Mouse (Mus musculus): ENCODE measurements around the gene Ccnyl1. TPM values are rescaled to one million over a fixed set of nuclear protein-coding genes. Genes with fewer than 3 reads are reported as not detected.
"Not testable (repeated sequence)": the region's sequence is repeated elsewhere in the genome, so short reads cannot be mapped to it uniquely, and the experiment has no call there.

Gene Ccnyl1
- polyA plus RNA-seq (2015; fragmentation: Nextera tagmentation; extraction: Ambion mirVana) = 3.5 and 4.0 TPM in 2 replicates

GRCm38 (mm10) chr1:64690213-64691013 lies at the start of gene Ccnyl1:
Gene Ccnyl1 (plus strand): TSS chr1:64690455.
- Histone ChIP-seq H3K36me3 (ENCODE audit: control insufficient read depth, insufficient read depth, low read length) (no peaks in the 10 kb centered on the region), H3K9me3 (replicated peaks; ENCODE audit: control insufficient read depth, low read length) (no peaks in the 10 kb centered on the region), H3K4me1 (ENCODE audit: control insufficient read depth, insufficient read depth, low read length) (peaks cover 11% of the 10 kb centered on the region; the same call in 1 of the 2 replicates), H3K9ac (ENCODE audit: low read length) (peak within 1 kb of the TSS; percentile 83), H3K4me3 (replicated peaks; ENCODE audit: low read length) (peak within 1 kb of the TSS; percentile 92), H3K27ac (ENCODE audit: low read length) (peak within 1 kb of the TSS; percentile 60), H3K4me2 (ENCODE audit: low read depth, low read length) (peak within 1 kb of the TSS; percentile 87), H3K27me3 (ENCODE audit: control insufficient read depth, insufficient read depth, low read length) (no peaks in the 10 kb centered on the region)
- WGBS = under 1% methylated on average over 62 of the region's 71 CpGs
- ATAC-seq (ENCODE audit: insufficient read depth, low FRiP score) = peak; percentile 99

- H3K27me3 ChIP-seq (ENCODE audit: control insufficient read depth, insufficient read depth, low read length) = no peaks in the 10 kb centered on the region
- no peak for ATAC-seq (ENCODE audit: insufficient read depth, low FRiP score)
- H3K36me3 ChIP-seq (ENCODE audit: control insufficient read depth, insufficient read depth, low read length) = no peaks in the 10 kb centered on the region
- no peak overlapping the region for H3K9ac ChIP-seq (ENCODE audit: low read length)
- H3K4me1 ChIP-seq (ENCODE audit: control insufficient read depth, insufficient read depth, low read length) = no peaks in the 10 kb centered on the region
- H3K9me3 ChIP-seq (replicated peaks; ENCODE audit: control insufficient read depth, low read length) = no peaks in the 10 kb centered on the region
- H3K27ac ChIP-seq (ENCODE audit: low read length) = no peak overlapping the region
- no peak overlapping the region for H3K4me3 ChIP-seq (replicated peaks; ENCODE audit: low read length)
- 90% methylated on average over 6 of the region's 6 CpGs for WGBS
- H3K4me2 ChIP-seq (ENCODE audit: low read depth, low read length) = no peak overlapping the region
Measured at GRCm38 (mm10) chr1:64641069-64641468, 49.2 kb upstream of the Ccnyl1 start.

GRCm38 (mm10) chr1:64642541-64642940 lies 47.7 kb upstream of the Ccnyl1 start:
- WGBS = 96% methylated on average over 8 of the region's 8 CpGs
- not testable (repeated sequence) for H3K27me3 ChIP-seq (ENCODE audit: control insufficient read depth, insufficient read depth, low read length); ATAC-seq (ENCODE audit: insufficient read depth, low FRiP score); H3K27ac ChIP-seq (ENCODE audit: low read length); H3K4me2 ChIP-seq (ENCODE audit: low read depth, low read length); H3K4me1 ChIP-seq (ENCODE audit: control insufficient read depth, insufficient read depth, low read length); H3K4me3 ChIP-seq (replicated peaks; ENCODE audit: low read length); H3K9me3 ChIP-seq (replicated peaks; ENCODE audit: control insufficient read depth, low read length); H3K36me3 ChIP-seq (ENCODE audit: control insufficient read depth, insufficient read depth, low read length); H3K9ac ChIP-seq (ENCODE audit: low read length)

GRCm38 (mm10) chr1:64644513-64644912 lies 45.7 kb upstream of the Ccnyl1 start:
- H3K4me2 ChIP-seq (ENCODE audit: low read depth, low read length) = no peak overlapping the region
- H3K27ac ChIP-seq (ENCODE audit: low read length) = no peak overlapping the region
- H3K36me3 ChIP-seq (ENCODE audit: control insufficient read depth, insufficient read depth, low read length) = no peaks in the 10 kb centered on the region
- no peaks in the 10 kb centered on the region for H3K9me3 ChIP-seq (replicated peaks; ENCODE audit: control insufficient read depth, low read length)
- 86% methylated on average over 3 of the region's 3 CpGs for WGBS
- H3K27me3 ChIP-seq (ENCODE audit: control insufficient read depth, insufficient read depth, low read length) = no peaks in the 10 kb centered on the region
- no peak overlapping the region for H3K4me3 ChIP-seq (replicated peaks; ENCODE audit: low read length)
- H3K4me1 ChIP-seq (ENCODE audit: control insufficient read depth, insufficient read depth, low read length) = peaks cover 1% of the 10 kb centered on the region; the same call in 1 of the 2 replicates
- ATAC-seq (ENCODE audit: insufficient read depth, low FRiP score) = no peak
- no peak overlapping the region for H3K9ac ChIP-seq (ENCODE audit: low read length)

- no peaks in the 10 kb centered on the region for H3K27me3 ChIP-seq (ENCODE audit: control insufficient read depth, insufficient read depth, low read length)
- no peak overlapping the region for H3K4me3 ChIP-seq (replicated peaks; ENCODE audit: low read length)
- H3K27ac ChIP-seq (ENCODE audit: low read length) = no peak overlapping the region
- no peaks in the 10 kb centered on the region for H3K9me3 ChIP-seq (replicated peaks; ENCODE audit: control insufficient read depth, low read length)
- H3K4me1 ChIP-seq (ENCODE audit: control insufficient read depth, insufficient read depth, low read length) = peaks cover 2% of the 10 kb centered on the region; the same call in 1 of the 2 replicates
- H3K4me2 ChIP-seq (ENCODE audit: low read depth, low read length) = no peak overlapping the region
- no peak for ATAC-seq (ENCODE audit: insufficient read depth, low FRiP score)
- WGBS = 56% methylated on average over 11 of the region's 11 CpGs
- H3K36me3 ChIP-seq (ENCODE audit: control insufficient read depth, insufficient read depth, low read length) = no peaks in the 10 kb centered on the region
- no peak overlapping the region for H3K9ac ChIP-seq (ENCODE audit: low read length)
Measured at GRCm38 (mm10) chr1:64649362-64650124, 40.7 kb upstream of the Ccnyl1 start.

GRCm38 (mm10) chr1:64653701-64654100 lies 36.6 kb upstream of the Ccnyl1 start:
- Histone ChIP-seq H3K27me3 (ENCODE audit: control insufficient read depth, insufficient read depth, low read length) (no peaks in the 10 kb centered on the region), H3K9me3 (replicated peaks; ENCODE audit: control insufficient read depth, low read length) (no peaks in the 10 kb centered on the region), H3K9ac (ENCODE audit: low read length) (no peak overlapping the region), H3K4me1 (ENCODE audit: control insufficient read depth, insufficient read depth, low read length) (peaks cover 2% of the 10 kb centered on the region; the same call in 1 of the 2 replicates), H3K36me3 (ENCODE audit: control insufficient read depth, insufficient read depth, low read length) (no peaks in the 10 kb centered on the region), H3K27ac (ENCODE audit: low read length) (no peak overlapping the region), H3K4me3 (replicated peaks; ENCODE audit: low read length) (no peak overlapping the region), H3K4me2 (ENCODE audit: low read depth, low read length) (no peak overlapping the region)
- 92% methylated on average over 6 of the region's 6 CpGs for WGBS
- no peak for ATAC-seq (ENCODE audit: insufficient read depth, low FRiP score)

- H3K9me3 ChIP-seq (replicated peaks; ENCODE audit: control insufficient read depth, low read length) = no peaks in the 10 kb centered on the region
- no peaks in the 10 kb centered on the region for H3K27me3 ChIP-seq (ENCODE audit: control insufficient read depth, insufficient read depth, low read length)
- H3K4me3 ChIP-seq (replicated peaks; ENCODE audit: low read length) = no peak overlapping the region
- 18% methylated on average over 1 of the region's 1 CpGs for WGBS
- no peak for ATAC-seq (ENCODE audit: insufficient read depth, low FRiP score)
- no peak overlapping the region for H3K27ac ChIP-seq (ENCODE audit: low read length)
- no peaks in the 10 kb centered on the region for H3K36me3 ChIP-seq (ENCODE audit: control insufficient read depth, insufficient read depth, low read length)
- H3K9ac ChIP-seq (ENCODE audit: low read length) = no peak overlapping the region
- H3K4me1 ChIP-seq (ENCODE audit: control insufficient read depth, insufficient read depth, low read length) = no peaks in the 10 kb centered on the region
- no peak overlapping the region for H3K4me2 ChIP-seq (ENCODE audit: low read depth, low read length)
Measured at GRCm38 (mm10) chr1:64655415-64655814, 34.8 kb upstream of the Ccnyl1 start.

GRCm38 (mm10) chr1:64656423-64657129 lies 33.7 kb upstream of the Ccnyl1 start:
- no peak overlapping the region for H3K27ac ChIP-seq (ENCODE audit: low read length)
- WGBS = 79% methylated on average over 3 of the region's 3 CpGs
- no peak for ATAC-seq (ENCODE audit: insufficient read depth, low FRiP score)
- no peaks in the 10 kb centered on the region for H3K36me3 ChIP-seq (ENCODE audit: control insufficient read depth, insufficient read depth, low read length)
- H3K4me3 ChIP-seq (replicated peaks; ENCODE audit: low read length) = no peak overlapping the region
- H3K4me2 ChIP-seq (ENCODE audit: low read depth, low read length) = no peak overlapping the region
- H3K4me1 ChIP-seq (ENCODE audit: control insufficient read depth, insufficient read depth, low read length) = no peaks in the 10 kb centered on the region
- H3K9me3 ChIP-seq (replicated peaks; ENCODE audit: control insufficient read depth, low read length) = no peaks in the 10 kb centered on the region
- no peak overlapping the region for H3K9ac ChIP-seq (ENCODE audit: low read length)
- no peaks in the 10 kb centered on the region for H3K27me3 ChIP-seq (ENCODE audit: control insufficient read depth, insufficient read depth, low read length)

Data from stomach, embryonic 16.5 days (tissue).